Mouse (Mus musculus) bone marrow macrophage, adult 2 months (primary cell): ENCODE measurements around the gene Trmt44.

Source experiments
- CTCF ChIP-seq: IDR thresholded peaks from 2 replicates; pipeline ENCODE4 v1.5.1; 2012; ENCODE audit warnings: low read depth, mild to moderate bottlenecking, low read length, moderate library complexity
- POLR2A ChIP-seq: IDR thresholded peaks from 2 replicates; pipeline ENCODE4 v1.6.1; 2012; ENCODE audit warnings: mild to moderate bottlenecking, low read depth, low read length, borderline replicate concordance

DNA sequence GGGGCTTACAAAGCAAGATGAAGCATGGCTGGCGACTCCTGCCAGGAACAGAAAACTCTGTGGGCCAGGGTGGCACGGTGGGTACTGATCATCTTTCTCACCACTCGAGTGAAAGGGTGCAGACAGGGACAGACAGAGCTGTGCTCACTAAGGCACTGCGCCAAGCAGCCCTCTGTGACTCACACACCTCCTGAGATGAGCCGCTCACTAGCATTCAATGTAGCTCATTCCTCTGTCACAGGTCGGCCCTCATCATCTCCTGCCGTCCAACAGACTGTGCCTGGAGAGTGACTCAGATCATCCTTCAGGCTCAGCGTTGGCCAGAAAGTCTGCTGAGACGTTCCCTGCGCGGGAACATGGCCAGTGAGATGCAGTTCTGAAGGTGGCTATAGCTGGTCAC, 58.1 kb downstream of the Trmt44 start:
- TF ChIP-seq POLR2A (no peak), CTCF (no peak)
